Mouse (Mus musculus): ENCODE data around the gene Fstl4. TPM values are rescaled to one million over a fixed set of nuclear protein-coding genes. Genes with fewer than 3 reads are reported as not detected.

Gene Fstl4
- total and polyA plus RNA-seq, 2 experiments from 2014 or later: 10.9 to 11.3 TPM

DNA sequence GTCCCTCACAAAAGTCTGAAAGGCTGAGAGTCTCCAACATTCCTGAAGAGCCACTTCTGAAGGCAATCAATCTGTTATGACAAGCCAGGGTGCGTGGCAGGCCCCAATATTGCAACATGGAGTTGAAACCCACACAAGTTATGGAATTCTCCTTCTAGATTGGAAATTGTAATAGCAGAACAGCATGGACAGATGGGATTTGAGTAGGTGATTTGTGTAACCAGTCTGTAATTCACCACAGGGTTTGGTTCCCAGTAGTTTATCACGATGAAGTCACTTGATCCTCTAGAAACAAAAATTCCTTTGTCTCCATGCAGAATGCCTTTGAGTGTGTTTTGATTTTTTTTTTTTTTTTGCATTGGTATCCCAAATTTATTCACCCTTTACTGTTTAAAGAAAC is 159.8 kb downstream of the Fstl4 start:
- H3K27me3 ChIP-seq (ENCODE audit: insufficient read depth, low read length): no peaks in the 10 kb centered on the region
- TF ChIP-seq CTCF (IDR thresholded peaks at IDR 0.05; ENCODE audit: low read depth): no peak
- 81% methylated on average over 2 of the region's 2 CpGs for WGBS
- H3K27ac ChIP-seq: no peak overlapping the region
- DNase-seq (ENCODE audit: low spot score) (no peak), ATAC-seq (no peak)
- no peaks in the 10 kb centered on the region for H3K36me3 ChIP-seq (ENCODE audit: insufficient read depth, low read length)
- H3K9ac ChIP-seq (replicated peaks; ENCODE audit: low read length): no peak overlapping the region
- no peak overlapping the region for H3K4me2 ChIP-seq (ENCODE audit: low read depth, low read length)
- no peak overlapping the region for H3K4me3 ChIP-seq (ENCODE audit: low read length)
- H3K9me3 ChIP-seq (ENCODE audit: low read length): no peaks in the 10 kb centered on the region
- H3K4me1 ChIP-seq (ENCODE audit: insufficient read depth, low read length): peaks cover 5% of the 10 kb centered on the region

DNA sequence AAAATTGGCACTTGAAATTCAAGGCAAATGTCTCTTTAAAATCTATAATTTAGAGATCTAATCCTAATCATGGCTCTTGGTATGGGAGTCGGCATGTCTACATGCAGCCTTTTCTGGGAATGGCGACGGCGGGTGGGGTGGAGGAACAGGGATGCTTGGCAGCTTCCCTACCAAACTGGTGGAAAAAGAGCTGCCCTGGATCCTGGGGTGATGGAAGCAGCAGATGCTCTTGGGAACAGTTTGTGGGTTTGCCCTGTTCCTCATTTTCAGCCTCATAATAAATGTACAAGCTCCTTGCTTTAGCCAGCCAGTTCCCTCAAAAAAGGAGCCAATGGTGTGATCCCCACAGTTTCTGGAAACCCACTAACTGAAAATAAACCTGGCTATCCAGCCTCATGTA is 163.9 kb downstream of the Fstl4 start:
- no peak for ATAC-seq
- H3K27me3 ChIP-seq (ENCODE audit: insufficient read depth, low read length): no peaks in the 10 kb centered on the region
- no peak for TF ChIP-seq CTCF (IDR thresholded peaks at IDR 0.05; ENCODE audit: low read depth)
- H3K9me3 ChIP-seq (ENCODE audit: low read length): no peaks in the 10 kb centered on the region
- no peak overlapping the region for H3K27ac ChIP-seq
- no peak overlapping the region for H3K4me2 ChIP-seq (ENCODE audit: low read depth, low read length)
- H3K9ac ChIP-seq (replicated peaks; ENCODE audit: low read length): no peak overlapping the region
- no peaks in the 10 kb centered on the region for H3K4me1 ChIP-seq (ENCODE audit: insufficient read depth, low read length)
- no peaks in the 10 kb centered on the region for H3K36me3 ChIP-seq (ENCODE audit: insufficient read depth, low read length)
- H3K4me3 ChIP-seq (ENCODE audit: low read length): no peak overlapping the region
- DNase-seq (ENCODE audit: low spot score): no peak
- 85% methylated on average over 4 of the region's 4 CpGs for WGBS

DNA sequence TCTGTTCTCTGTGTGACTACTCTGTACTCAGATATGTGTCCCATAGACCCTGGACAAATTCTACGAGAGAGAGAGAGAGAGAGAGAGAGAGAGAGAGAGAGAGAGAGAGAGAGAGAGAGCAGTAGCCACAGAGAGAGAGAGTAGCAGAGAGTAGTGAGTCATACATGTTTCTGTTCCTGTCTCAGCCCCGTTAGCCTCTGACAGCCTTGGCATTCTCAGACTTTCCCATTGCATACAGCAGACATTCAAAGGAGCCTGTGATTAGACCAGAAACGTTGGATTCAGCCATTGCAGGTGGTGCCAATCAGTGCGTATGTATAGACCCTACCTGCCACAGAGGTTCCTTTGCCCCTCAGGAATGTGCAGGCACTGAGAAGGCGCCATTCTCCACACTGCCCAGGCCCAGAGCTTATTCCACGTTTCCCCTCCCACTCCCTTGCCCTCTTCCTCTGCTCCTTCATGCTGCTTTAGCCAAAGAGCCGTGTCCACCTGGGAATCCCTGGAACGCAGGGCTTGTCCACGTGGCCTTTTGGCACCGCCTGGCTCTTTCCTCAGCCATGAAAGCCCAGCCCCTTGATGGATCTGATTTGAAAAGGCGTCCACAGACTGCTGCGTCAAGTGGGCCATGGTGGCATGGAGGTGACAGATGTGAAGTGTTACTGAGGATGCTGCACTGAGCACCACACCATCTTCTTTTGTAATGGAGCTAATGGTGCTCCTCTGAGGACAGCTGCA is 175.1 kb downstream of the Fstl4 start:
- peak; percentile 37 for DNase-seq (ENCODE audit: low spot score)
- Histone ChIP-seq H3K4me2 (ENCODE audit: low read depth, low read length) (no peak overlapping the region), H3K27ac (no peak overlapping the region), H3K9ac (replicated peaks; ENCODE audit: low read length) (no peak overlapping the region), H3K27me3 (ENCODE audit: insufficient read depth, low read length) (no peaks in the 10 kb centered on the region), H3K4me1 (ENCODE audit: insufficient read depth, low read length) (peaks cover 2% of the 10 kb centered on the region; the same call in 1 of the 2 replicates), H3K9me3 (ENCODE audit: low read length) (no peaks in the 10 kb centered on the region), H3K4me3 (ENCODE audit: low read length) (no peak overlapping the region), H3K36me3 (ENCODE audit: insufficient read depth, low read length) (no peaks in the 10 kb centered on the region)
- no peak for TF ChIP-seq CTCF (IDR thresholded peaks at IDR 0.05; ENCODE audit: low read depth)
- peak; percentile 45; the same call in 1 of the 2 replicates for ATAC-seq
- 65% methylated on average over 12 of the region's 12 CpGs for WGBS

DNA sequence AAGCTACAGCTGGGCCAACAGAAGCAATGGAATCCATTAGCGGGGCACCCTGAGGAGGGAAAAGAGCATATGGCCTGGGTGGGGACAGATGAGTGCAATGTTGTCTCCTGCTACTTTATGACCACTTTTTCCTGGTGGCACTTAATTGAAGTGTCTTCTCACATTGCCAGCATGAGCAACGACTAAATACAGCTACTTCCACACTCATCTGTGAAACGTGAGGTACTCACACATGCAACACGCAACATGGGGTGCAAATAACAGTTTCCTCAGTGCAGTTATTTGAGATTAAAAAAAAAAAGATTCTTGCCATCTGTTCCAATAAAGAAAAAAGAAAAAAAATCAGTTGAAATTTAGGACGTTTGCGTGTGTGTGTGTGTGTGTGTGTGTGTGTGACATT is 178.5 kb downstream of the Fstl4 start:
- Histone ChIP-seq H3K27me3 (ENCODE audit: insufficient read depth, low read length) (no peaks in the 10 kb centered on the region), H3K4me1 (ENCODE audit: insufficient read depth, low read length) (peaks cover 2% of the 10 kb centered on the region; the same call in 1 of the 2 replicates), H3K36me3 (ENCODE audit: insufficient read depth, low read length) (no peaks in the 10 kb centered on the region), H3K4me2 (ENCODE audit: low read depth, low read length) (no peak overlapping the region), H3K9me3 (ENCODE audit: low read length) (no peaks in the 10 kb centered on the region), H3K9ac (replicated peaks; ENCODE audit: low read length) (no peak overlapping the region), H3K4me3 (ENCODE audit: low read length) (no peak overlapping the region), H3K27ac (no peak overlapping the region)
- DNase-seq (ENCODE audit: low spot score) (no peak), ATAC-seq (no peak)
- 72% methylated on average over 6 of the region's 6 CpGs for WGBS
- no peak for TF ChIP-seq CTCF (IDR thresholded peaks at IDR 0.05; ENCODE audit: low read depth)

DNA sequence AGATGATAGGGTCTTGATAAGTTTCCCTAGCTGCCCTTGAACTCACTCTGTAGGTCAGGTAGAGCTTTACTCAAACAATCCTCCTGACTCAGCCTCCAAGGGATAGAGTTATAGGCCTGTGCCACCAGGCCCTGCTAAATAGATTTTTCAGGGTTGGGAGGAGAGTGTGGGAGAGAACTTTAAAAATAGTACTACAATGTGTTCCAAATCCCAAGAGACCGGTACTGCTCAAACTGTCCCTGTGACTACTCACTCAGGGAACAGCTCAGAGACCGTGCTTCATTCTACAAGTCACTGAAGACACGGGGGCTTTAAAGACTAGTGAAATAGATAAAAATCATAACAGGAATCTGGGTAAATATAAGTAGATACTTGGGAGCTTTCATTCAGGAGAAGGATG is 190.6 kb downstream of the Fstl4 start:
- TF ChIP-seq CTCF (IDR thresholded peaks at IDR 0.05; ENCODE audit: low read depth): no peak
- Histone ChIP-seq H3K9ac (replicated peaks; ENCODE audit: low read length) (no peak overlapping the region), H3K36me3 (ENCODE audit: insufficient read depth, low read length) (no peaks in the 10 kb centered on the region), H3K4me2 (ENCODE audit: low read depth, low read length) (no peak overlapping the region), H3K4me1 (ENCODE audit: insufficient read depth, low read length) (no peaks in the 10 kb centered on the region), H3K4me3 (ENCODE audit: low read length) (no peak overlapping the region), H3K27me3 (ENCODE audit: insufficient read depth, low read length) (no peaks in the 10 kb centered on the region), H3K9me3 (ENCODE audit: low read length) (no peaks in the 10 kb centered on the region), H3K27ac (no peak overlapping the region)
- 91% methylated on average over 3 of the region's 3 CpGs for WGBS
- ATAC-seq (no peak), DNase-seq (ENCODE audit: low spot score) (no peak)

DNA sequence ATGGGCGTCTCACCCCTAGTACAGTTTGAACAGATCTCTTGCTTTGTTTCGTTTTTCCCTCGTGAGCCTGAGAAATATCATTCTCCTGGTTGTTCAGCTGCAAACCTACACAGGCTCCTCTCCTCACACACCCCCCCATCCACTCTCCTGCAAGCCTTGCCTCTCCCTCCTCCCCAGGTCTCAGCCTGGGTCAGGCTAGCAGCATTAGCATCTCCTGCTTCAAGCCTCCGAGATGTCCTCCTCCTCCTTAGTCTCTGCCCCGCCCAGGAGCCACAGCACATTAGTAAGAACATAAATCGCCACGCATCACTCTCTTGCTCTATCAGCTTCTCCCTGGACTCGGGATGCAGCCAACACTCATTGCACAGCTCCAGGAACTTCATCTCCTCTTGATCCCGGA is 204.4 kb downstream of the Fstl4 start:
- 77% methylated on average over 9 of the region's 9 CpGs for WGBS
- DNase-seq (ENCODE audit: low spot score): no peak
- no peaks in the 10 kb centered on the region for H3K4me1 ChIP-seq (ENCODE audit: insufficient read depth, low read length)
- H3K36me3 ChIP-seq (ENCODE audit: insufficient read depth, low read length): no peaks in the 10 kb centered on the region
- H3K4me2 ChIP-seq (ENCODE audit: low read depth, low read length): no peak overlapping the region
- H3K9me3 ChIP-seq (ENCODE audit: low read length): no peaks in the 10 kb centered on the region
- no peak overlapping the region for H3K27ac ChIP-seq
- no peak overlapping the region for H3K4me3 ChIP-seq (ENCODE audit: low read length)
- no peak for ATAC-seq
- H3K9ac ChIP-seq (replicated peaks; ENCODE audit: low read length): no peak overlapping the region
- TF ChIP-seq CTCF (IDR thresholded peaks at IDR 0.05; ENCODE audit: low read depth): no peak
- no peaks in the 10 kb centered on the region for H3K27me3 ChIP-seq (ENCODE audit: insufficient read depth, low read length)

DNA sequence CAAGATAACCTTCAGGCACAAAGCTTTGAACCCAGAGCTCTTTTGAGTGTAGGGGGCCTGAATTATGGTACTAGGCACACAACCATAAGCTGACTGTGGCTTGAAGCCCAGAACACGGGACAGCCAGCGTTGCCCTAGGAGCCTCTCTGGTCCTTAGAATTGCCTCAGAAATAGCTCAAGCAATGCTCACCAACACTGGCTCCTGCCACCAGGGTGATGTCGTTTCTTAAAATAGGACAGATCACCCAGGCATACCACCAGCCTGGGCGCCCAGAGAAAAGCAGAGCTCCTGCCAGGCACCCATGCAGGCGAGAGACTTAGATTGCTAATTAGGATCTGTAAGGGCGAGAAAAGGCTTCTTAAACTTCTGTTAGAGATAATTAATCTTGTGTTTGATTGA is 206.0 kb downstream of the Fstl4 start:
- Histone ChIP-seq H3K4me2 (ENCODE audit: low read depth, low read length) (no peak overlapping the region), H3K9me3 (ENCODE audit: low read length) (no peaks in the 10 kb centered on the region), H3K4me1 (ENCODE audit: insufficient read depth, low read length) (no peaks in the 10 kb centered on the region), H3K27me3 (ENCODE audit: insufficient read depth, low read length) (no peaks in the 10 kb centered on the region), H3K36me3 (ENCODE audit: insufficient read depth, low read length) (no peaks in the 10 kb centered on the region), H3K4me3 (ENCODE audit: low read length) (no peak overlapping the region), H3K27ac (no peak overlapping the region), H3K9ac (replicated peaks; ENCODE audit: low read length) (no peak overlapping the region)
- ATAC-seq (no peak), DNase-seq (ENCODE audit: low spot score) (no peak)
- TF ChIP-seq CTCF (IDR thresholded peaks at IDR 0.05; ENCODE audit: low read depth): no peak
- 70% methylated on average over 6 of the region's 6 CpGs for WGBS
